Mouse (Mus musculus): Measurements from ENCODE around the gene Rgs17.

Gene Rgs17

GRCm38 (mm10) chr10:5823740-5824491, 98.3 kb downstream of the Rgs17 start, which contains the start of gene Mtrf1l:
Mtrf1l (minus strand) TSS chr10:5823910.
- DNase-seq (ENCODE audit: low spot score) = peak; percentile 98

GRCm38 (mm10) chr10:5823291-5823739, 98.9 kb downstream of the Rgs17 start:
- peak; percentile 24 for DNase-seq (ENCODE audit: low spot score)

DNA sequence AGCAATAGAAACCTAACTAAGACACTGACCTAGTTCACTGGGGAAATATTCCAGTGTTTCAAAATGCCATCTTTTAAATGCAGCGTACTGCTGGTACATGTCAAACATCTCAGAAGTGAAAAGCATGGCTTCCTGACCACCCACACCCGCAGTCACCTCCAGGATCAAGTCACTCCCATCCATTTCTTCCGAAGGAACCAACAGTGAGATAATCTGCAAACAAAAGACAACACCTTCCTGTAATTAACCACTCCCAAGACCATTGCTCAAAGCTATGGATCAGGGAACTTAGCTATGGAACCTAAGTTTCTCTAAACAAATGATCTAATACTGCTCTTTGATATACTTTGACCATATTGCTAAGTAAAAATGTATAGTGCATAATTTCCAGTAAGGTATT, 103.4 kb downstream of the Rgs17 start:
- DNase-seq (ENCODE audit: low spot score) = no peak

GRCm38 (mm10) chr10:5815968-5816367, 106.2 kb downstream of the Rgs17 start:
- DNase-seq (ENCODE audit: low spot score) = no peak

DNA sequence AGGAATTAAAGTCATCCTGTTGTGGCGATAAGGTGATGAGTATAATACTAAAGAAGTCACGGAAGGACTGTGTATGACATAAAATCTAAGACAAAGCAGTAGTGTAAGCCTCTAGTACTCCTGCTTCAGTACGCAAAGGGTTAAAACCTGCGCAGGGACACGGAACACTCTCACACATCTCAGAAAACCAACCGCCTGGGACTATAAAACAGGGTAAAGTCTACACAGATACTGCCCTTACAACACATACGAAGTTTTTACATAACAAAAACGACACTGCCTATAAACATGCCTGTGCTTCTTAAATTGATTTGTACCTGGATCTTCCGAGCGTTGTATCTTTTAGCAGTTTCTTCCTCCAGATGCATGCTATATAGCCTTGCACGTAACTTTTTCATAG, 108.5 kb downstream of the Rgs17 start:
- no peak for DNase-seq (ENCODE audit: low spot score)

GRCm38 (mm10) chr10:5807683-5808082, 114.5 kb downstream of the Rgs17 start:
- no peak for DNase-seq (ENCODE audit: low spot score)

- no peak for DNase-seq (ENCODE audit: low spot score)
These were observed 115.2 kb downstream of the Rgs17 start for GRCm38 (mm10) chr10:5806996-5807395.

- DNase-seq (ENCODE audit: low spot score) = no peak
These were observed 115.8 kb downstream of the Rgs17 start for GRCm38 (mm10) chr10:5806416-5806815.

DNA sequence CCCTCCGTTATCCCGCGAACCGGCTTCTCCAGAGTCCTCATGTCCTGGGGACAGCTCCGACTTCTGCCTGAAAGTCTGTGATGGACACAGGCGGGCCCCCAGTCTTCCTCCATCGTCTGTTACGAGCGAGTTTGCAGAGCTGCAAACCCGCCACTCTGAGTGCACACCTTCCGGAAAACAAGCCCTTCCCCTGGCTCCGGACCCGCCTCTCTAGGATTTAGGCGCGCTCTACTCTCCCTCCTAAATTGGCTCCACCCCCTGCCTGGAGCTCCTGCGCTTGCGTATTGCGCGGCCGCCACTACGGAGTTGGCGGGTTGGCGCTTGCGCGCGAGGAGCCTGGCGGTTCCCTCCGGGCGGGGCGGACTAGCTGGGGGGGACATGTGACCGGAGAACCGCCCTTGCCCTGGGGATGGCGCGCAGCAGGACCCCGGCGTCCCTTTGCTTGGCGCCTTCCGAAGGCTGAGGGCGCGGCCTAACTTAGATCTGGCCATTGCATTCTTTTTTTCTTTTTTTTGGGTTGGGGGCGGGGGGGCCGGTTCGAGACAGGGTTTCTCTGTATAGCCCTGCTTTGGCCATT, 116.4 kb downstream of the Rgs17 start:
- DNase-seq (ENCODE audit: low spot score) = peak; percentile 97

DNA sequence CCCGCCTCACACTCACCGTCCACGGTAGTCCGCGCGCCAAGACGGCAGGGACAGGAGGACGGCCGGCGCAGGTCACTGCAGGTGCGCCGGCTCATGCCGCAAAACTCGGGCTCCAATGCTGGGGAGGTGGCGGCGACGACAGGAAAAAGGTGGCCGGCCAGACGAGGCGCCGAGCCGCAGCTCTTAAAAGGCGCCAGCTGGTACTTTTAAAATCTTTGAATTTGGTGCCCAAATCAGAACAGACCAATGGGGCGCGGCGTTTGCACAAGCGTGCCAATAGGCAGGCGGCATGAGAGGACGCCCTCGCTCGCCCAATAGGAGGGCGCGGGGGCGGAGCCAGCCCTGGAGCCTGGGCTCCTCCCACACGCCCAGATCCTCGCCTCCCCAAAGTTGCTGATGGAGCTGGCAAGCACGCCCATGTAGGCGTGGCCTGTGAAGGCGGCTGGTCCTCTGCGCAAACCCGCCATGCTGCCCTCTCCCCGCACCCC, 116.9 kb downstream of the Rgs17 start, which contains the start of gene Fbxo5:
Gene Fbxo5 (minus strand): TSS at position 358 of the 488 bp plus-strand sequence.
- DNase-seq (ENCODE audit: low spot score) = peak; percentile 99

DNA sequence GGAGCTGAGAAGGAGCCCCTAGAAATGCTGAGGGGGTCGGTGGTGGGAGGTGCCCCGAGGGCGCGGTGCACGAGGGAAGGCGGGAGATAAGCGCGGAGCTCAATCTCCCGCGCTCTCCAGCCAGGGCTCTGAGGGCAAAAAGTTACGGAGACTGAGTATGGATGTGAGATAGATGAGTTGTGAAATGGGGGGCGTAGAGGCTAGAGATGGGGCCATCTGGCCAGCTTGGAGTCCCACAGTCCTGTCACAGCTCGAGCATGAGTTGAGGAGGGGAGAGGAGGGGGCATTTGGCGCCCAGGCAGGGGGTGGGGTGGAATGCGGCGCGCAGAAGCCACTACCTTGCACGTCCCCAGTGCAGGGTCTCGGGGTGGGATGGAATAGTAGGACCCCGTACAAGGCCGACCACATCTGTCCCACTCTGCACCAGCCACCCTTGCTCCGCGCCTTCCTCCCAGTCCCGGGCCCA, 117.5 kb downstream of the Rgs17 start:
- DNase-seq (ENCODE audit: low spot score) = peak; percentile 69

DNA sequence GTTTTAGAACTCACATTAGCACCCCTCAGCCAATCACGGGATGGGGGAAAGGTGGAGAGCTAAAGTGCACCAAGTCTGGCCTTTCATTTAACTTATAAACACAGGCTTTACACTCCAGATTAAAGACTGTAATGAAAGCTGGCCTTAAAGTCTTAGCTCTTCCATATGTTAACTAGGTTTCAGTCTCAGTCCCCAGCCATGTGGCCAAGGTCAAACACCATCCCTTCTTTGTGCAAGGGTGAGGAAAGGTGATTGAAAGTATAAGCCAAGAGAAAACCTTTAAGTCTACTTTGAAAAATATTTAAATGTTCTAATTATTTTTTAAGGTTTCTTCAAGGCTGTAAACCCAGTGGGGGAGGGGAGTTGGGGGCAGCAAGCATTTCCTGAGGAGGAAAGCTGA, 118.5 kb downstream of the Rgs17 start:
- peak; percentile 48 for DNase-seq (ENCODE audit: low spot score)

- DNase-seq (ENCODE audit: low spot score) = peak; percentile 32
These were observed 119.3 kb downstream of the Rgs17 start for GRCm38 (mm10) chr10:5802866-5803265.

DNA sequence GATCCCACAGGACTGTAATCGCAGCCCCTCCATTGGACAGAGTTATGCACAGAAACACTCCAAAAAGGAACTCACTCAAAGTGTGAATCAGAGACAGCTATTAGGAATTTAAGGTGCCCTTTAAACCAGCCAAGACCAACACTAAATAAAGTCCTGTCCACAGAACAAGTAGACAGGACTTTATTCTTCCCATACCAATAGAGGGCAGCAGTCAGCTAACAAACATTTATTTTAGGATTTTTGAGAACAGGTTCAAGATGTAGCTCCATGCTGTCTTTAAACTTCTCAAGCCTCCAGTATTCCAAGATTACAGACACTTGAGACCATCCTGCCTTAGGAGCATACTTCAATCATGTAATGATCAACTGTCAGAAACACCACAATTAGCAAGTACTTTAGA, 121.7 kb downstream of the Rgs17 start:
- DNase-seq (ENCODE audit: low spot score) = peak; percentile 48

GRCm38 (mm10) chr10:5798069-5798468, 124.1 kb downstream of the Rgs17 start:
- no peak for DNase-seq (ENCODE audit: low spot score)

GRCm38 (mm10) chr10:5790657-5791056, 131.5 kb downstream of the Rgs17 start:
- peak; percentile 70 for DNase-seq (ENCODE audit: low spot score)

DNA sequence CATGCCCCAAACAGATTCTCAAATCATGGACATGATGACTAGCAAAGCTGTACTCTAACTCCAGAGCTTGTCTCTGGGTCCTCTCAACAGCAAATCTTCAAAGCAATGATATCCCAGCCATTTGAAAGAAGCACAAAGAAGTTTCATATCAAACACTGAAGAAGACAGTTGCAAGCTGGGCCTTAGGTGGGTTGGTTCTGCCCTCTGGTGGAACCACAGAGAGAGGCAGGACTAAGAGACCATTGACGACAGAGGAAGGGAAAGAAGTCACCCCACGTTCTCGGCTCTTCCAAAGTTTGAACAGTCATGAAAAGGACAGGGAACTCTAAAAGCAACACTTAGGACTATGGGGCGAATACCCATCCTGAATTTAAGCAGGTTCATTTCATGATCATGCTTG, 135.3 kb downstream of the Rgs17 start:
- DNase-seq (ENCODE audit: low spot score) = peak; percentile 50
